Mouse (Mus musculus) urinary bladder, postnatal 10 days (tissue): ENCODE results near the gene Abhd6.
"Not testable (repeated sequence)": the region's sequence is repeated elsewhere in the genome, so short reads cannot be mapped to it uniquely, and the experiment has no call there.

Experiments used
- DNase-seq: peaks from one replicate; pipeline ENCODE4 v3.0.0; 2022; ENCODE audit warnings: low spot score

Abhd6 gene

GRCm38 (mm10) chr14:7999435-7999834, 3.3 kb upstream of the Abhd6 start:
- no peak for DNase-seq

- DNase-seq, result no peak
Measured at GRCm38 (mm10) chr14:8000247-8000646, 2.5 kb upstream of the Abhd6 start.

- no peak for DNase-seq
Measured at GRCm38 (mm10) chr14:8000831-8001685, 1.6 kb upstream of the Abhd6 start.

- DNase-seq, result no peak
Measured at GRCm38 (mm10) chr14:8003093-8003670, 480 bp downstream of the Abhd6 start.

- DNase-seq, result no peak
Measured at GRCm38 (mm10) chr14:8003727-8004670, 1.3 kb downstream of the Abhd6 start.

GRCm38 (mm10) chr14:8006061-8006460, 3.4 kb downstream of the Abhd6 start:
- DNase-seq, result not testable (repeated sequence)

GRCm38 (mm10) chr14:8007084-8007483, 4.4 kb downstream of the Abhd6 start:
- no peak for DNase-seq

GRCm38 (mm10) chr14:8007486-8007885, 4.8 kb downstream of the Abhd6 start:
- DNase-seq, result no peak

GRCm38 (mm10) chr14:8007923-8008322, 5.2 kb downstream of the Abhd6 start:
- no peak for DNase-seq

GRCm38 (mm10) chr14:8011297-8011696, 8.6 kb downstream of the Abhd6 start:
- no peak for DNase-seq

- DNase-seq, result no peak
Measured at GRCm38 (mm10) chr14:8011938-8012337, 9.2 kb downstream of the Abhd6 start.

GRCm38 (mm10) chr14:8015756-8016155, 13.1 kb downstream of the Abhd6 start:
- no peak for DNase-seq

GRCm38 (mm10) chr14:8016276-8016675, 13.6 kb downstream of the Abhd6 start:
- no peak for DNase-seq

- no peak for DNase-seq
Measured at GRCm38 (mm10) chr14:8016951-8017350, 14.2 kb downstream of the Abhd6 start.

- DNase-seq, result no peak
Measured at GRCm38 (mm10) chr14:8020011-8020410, 17.3 kb downstream of the Abhd6 start.

GRCm38 (mm10) chr14:8020546-8020945, 17.8 kb downstream of the Abhd6 start:
- DNase-seq, result no peak

- no peak for DNase-seq
Measured at GRCm38 (mm10) chr14:8024469-8024868, 21.8 kb downstream of the Abhd6 start.

GRCm38 (mm10) chr14:8024936-8025335, 22.2 kb downstream of the Abhd6 start:
- no peak for DNase-seq

GRCm38 (mm10) chr14:8026769-8027531, 24.2 kb downstream of the Abhd6 start:
- no peak for DNase-seq

- no peak for DNase-seq
Measured at GRCm38 (mm10) chr14:8028086-8028485, 25.4 kb downstream of the Abhd6 start.

GRCm38 (mm10) chr14:8029752-8030151, 27.1 kb downstream of the Abhd6 start:
- DNase-seq, result no peak

- DNase-seq, result no peak
Measured at GRCm38 (mm10) chr14:8030535-8030934, 27.8 kb downstream of the Abhd6 start.
